Mouse (Mus musculus) liver, postnatal 0 days (tissue): ENCODE data around the gene Snapc1.

Experiments
- CTCF ChIP-seq: sonication (generic); IDR thresholded peaks from 2 replicates; pipeline ENCODE4 v1.5.1; 2016; ENCODE audit warnings: antibody characterized with exemption, low read depth
- EP300 ChIP-seq: IDR thresholded peaks from 2 replicates; pipeline ENCODE4 v1.6.1; 2016; ENCODE audit warnings: antibody characterized with exemption, low read depth, mild to moderate bottlenecking

GRCm38 (mm10) chr12:73953420-73954186, 10.7 kb upstream of the Snapc1 start:
- TF ChIP-seq CTCF, result no peak
- TF ChIP-seq EP300, result no peak
